Mouse (Mus musculus): ENCODE data around the gene Samm50.

The Samm50 gene

DNA sequence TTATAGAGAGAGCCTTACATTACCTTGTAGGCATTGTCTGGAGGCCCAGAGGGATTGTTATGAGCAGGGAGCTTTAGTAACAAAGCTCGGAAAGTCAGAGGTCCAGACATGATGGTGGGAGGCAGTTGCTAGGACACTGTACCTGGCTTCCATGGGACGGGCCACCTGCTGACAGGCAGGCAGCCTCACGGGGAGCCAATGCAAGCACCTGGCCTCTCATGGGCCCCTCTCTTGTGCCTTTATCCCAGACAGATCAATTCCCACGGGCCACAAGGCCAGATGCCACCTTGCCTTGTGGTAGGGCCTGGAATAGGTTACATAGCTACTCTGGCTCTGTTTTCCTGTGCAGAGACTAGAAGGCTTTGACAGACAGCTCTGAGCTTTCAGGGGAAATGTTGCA is 19.5 kb downstream of the Samm50 start:
- no peak for DNase-seq (ENCODE audit: low spot score in 2 of 2)

- peak; percentile 92 to 97 for DNase-seq (ENCODE audit: low spot score in 2 of 2)
Measured at GRCm38 (mm10) chr15:84212031-84212755, 20.2 kb downstream of the Samm50 start.

GRCm38 (mm10) chr15:84212756-84213105 is 20.7 kb downstream of the Samm50 start:
- DNase-seq (ENCODE audit: low spot score in 2 of 2) = no peak

- DNase-seq (ENCODE audit: low spot score in 2 of 2) = no peak
Measured at GRCm38 (mm10) chr15:84213162-84213739, 21.2 kb downstream of the Samm50 start.

DNA sequence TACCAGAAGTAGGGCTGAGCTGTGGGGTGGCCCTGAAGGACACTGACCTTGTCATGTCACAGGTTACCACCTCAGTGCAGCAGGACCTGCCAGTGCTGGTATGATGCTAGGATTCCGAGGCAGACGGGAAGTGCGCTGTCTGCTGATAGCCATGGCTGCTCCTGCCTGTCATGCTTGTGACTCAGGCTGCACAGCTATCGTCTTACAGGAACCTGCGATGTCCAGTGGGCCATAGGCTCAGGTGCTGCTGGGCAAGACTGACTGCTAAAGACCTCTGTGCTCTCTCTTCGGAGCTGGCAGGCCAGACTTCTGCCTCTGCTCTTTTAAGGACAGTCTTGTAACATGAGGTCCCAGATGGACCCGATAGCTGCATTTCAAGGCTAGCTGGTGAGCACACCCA is 22.4 kb downstream of the Samm50 start:
- no peak for DNase-seq (ENCODE audit: low spot score in 2 of 2)

GRCm38 (mm10) chr15:84215273-84215672 is 23.2 kb downstream of the Samm50 start:
- no peak for DNase-seq (ENCODE audit: low spot score in 2 of 2)

DNA sequence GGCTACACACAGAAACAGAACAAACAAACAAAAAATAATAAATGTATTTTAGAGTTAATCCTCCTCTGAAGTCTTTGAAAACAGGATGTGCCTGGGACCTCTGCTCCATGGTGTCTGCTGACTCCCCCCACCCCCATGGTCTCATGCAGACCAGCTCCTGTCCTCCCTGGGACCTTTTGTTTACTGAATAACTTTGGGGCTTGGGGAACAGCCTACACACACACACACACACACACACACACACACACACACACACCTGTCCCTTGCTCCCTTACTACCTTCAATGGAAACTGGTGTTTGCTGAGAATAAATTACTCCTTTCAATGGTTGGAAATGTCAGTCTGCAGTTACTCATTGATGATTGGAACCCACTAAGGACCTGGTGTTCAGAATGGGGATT is 24.0 kb downstream of the Samm50 start:
- no peak for DNase-seq (ENCODE audit: low spot score in 2 of 2)

DNA sequence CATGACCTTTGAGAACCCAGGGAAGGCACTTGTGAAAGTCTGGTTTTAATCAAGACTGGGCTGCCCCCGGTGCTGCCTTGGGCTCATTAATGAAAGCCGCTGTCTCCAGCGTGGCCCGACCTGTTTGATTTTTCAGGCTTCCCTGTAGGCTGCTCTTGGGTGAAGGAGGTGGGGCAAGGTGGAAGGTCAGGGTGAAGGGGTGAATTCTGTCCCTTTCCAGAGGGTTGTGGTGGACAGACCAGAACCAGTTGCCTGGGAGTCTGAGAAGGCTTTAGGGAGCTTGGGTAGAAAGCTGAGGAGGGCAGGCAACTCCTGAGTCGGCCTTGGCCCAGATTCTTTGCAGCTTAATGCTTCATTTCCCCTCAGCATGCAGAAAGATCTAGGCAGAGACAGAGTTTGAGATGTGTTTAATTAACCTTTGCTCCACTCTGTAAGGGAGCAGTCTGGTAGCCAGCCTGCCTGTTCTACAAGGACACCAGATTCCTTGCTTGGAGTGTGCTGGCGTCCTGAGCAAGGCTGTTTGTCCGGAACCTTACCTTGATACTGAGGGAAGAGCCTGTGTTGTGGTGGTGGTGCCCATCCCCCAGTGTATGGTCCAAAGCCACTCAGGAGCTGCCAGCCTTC is 24.5 kb downstream of the Samm50 start:
- no peak for DNase-seq (ENCODE audit: low spot score in 2 of 2)

DNA sequence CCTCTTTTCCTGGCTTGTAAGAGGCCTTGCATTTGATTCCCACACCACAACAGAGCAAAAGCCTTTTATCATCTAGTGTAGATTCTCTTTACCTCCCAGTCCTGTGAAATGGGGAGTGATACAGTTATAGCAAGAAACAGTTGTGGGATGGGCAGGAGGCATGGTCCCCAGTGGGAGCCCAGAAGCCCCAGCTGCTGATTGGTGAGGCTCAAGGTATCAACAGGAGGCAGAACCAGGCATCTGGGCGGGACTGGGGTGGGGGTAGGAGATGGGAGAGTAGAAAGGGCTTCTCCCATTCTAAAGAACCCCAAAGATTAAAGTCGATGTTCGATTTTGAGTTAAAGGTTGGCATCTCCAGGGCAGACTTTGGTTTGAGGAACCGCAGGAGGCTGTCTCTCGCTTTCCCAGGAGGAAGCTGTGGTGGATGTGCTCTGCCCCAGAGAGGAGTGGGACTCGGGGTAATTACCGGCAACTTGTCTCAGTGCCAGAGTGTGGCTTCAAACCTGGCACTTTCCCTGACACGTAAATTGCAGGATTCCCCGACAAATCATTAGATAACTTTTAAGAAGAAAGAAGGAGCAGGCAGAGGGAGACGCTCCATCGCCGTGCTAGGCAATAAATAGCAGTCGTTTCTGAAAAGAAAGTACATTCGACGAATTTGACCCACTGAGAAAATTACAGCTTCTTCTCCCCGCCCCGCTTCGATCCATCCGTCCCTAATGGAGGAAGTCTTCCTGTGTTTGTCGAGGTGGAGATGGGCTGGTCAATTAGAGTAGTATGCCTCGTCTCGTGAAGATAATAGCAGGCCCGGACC is 26.1 kb downstream of the Samm50 start:
- DNase-seq (ENCODE audit: low spot score in 2 of 2) = no peak

DNA sequence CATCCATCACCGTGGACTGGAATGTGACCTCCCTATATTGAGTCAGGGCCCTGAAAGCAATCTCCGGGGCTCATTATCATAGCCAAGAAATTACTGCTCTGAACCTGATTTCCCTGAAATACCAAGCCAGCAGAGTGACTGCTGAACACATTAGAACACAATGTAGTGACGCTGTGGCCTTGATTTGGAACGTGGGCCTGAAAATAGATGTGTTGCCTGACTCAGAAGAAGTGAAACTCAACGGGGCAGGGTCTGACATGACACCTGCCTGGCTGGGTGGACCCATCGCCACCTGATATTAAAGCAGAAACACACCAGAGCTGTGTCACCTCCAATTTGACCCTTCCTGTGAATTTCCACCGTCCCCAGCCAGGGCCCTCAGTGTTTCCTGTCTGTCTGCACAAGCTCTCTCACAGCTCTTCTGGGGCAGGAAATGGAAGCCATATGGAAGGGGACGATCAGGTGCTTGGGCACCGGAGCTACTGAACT is 26.8 kb downstream of the Samm50 start:
- no peak for DNase-seq (ENCODE audit: low spot score in 2 of 2)

DNA sequence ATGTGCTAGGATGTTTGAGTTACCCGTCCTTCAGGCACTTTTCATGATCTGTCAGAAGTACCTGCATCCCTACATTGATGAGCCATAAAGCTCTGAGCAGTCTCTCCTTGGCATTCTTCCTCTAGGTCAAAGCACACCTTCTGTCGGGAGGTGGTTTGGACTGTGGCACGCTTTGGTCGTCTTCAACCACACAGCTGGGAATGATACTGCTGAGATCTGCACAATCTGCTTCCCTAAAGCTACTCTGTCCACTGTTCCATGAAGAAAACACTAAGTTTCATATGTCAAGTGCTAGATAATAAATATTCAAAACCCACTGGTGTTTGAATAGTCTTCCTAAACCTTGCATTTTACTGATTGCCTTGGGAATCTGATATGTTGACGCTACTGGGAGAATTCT is 29.5 kb downstream of the Samm50 start:
- DNase-seq (ENCODE audit: low spot score in 2 of 2) = no peak

DNA sequence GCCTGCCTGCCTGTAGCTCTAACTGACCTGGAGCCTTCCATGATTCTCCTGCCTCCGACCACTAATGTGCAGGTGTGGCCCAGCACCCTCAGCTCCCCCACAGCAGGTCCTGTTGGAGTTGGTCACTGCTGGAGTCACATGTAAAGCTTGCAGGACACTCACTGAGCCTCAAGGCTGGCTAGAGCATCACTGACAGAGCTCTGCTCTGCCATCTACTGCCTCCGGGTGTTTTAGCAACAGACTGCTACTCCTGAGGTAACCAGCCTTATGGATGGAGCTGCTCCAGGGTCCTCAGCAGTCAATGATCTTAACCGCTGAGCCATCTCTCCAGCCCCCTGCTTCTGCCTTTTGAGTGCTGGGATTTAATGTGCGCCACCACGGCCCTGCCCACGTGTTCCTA is 31.4 kb downstream of the Samm50 start:
- DNase-seq (ENCODE audit: low spot score in 2 of 2) = no peak

GRCm38 (mm10) chr15:84224779-84225178 is 32.7 kb downstream of the Samm50 start:
- DNase-seq (ENCODE audit: low spot score in 2 of 2) = no peak

- DNase-seq (ENCODE audit: low spot score in 2 of 2) = no peak
Measured at GRCm38 (mm10) chr15:84226918-84227317, 34.9 kb downstream of the Samm50 start.

- no peak for DNase-seq (ENCODE audit: low spot score in 2 of 2)
Measured at GRCm38 (mm10) chr15:84230661-84231060, 38.6 kb downstream of the Samm50 start.

- DNase-seq (ENCODE audit: low spot score in 2 of 2) = peak in 1 of 2 experiments; percentile 44
Measured at GRCm38 (mm10) chr15:84231113-84231712, 39.2 kb downstream of the Samm50 start.

GRCm38 (mm10) chr15:84231721-84232561 is 39.9 kb downstream of the Samm50 start, which contains the start of gene Parvb:
Gene Parvb, plus strand, starts transcription at chr15:84232043.
- DNase-seq (ENCODE audit: low spot score in 2 of 2) = peak in 1 of 2 experiments; percentile 40

DNA sequence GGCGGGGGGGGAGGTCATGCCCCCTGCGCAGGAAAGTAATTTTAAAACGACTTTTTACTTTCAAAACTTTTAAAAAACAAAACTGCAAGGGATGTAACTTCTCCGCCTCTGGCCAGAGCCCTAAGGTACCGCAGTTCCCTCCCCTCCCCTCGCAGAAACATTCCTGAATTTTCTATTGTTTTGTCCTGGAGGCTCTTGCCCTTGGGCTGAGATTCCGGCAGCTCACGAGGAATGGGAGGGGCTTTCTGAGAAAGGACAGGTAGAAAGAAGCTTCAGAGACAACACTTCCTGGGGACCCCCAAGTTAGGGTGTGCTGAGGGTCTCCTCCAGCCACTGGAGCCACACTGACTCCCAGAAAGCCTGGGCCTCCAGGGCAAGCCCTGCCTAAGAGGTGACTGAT is 40.6 kb downstream of the Samm50 start:
- no peak for DNase-seq (ENCODE audit: low spot score in 2 of 2)

DNA sequence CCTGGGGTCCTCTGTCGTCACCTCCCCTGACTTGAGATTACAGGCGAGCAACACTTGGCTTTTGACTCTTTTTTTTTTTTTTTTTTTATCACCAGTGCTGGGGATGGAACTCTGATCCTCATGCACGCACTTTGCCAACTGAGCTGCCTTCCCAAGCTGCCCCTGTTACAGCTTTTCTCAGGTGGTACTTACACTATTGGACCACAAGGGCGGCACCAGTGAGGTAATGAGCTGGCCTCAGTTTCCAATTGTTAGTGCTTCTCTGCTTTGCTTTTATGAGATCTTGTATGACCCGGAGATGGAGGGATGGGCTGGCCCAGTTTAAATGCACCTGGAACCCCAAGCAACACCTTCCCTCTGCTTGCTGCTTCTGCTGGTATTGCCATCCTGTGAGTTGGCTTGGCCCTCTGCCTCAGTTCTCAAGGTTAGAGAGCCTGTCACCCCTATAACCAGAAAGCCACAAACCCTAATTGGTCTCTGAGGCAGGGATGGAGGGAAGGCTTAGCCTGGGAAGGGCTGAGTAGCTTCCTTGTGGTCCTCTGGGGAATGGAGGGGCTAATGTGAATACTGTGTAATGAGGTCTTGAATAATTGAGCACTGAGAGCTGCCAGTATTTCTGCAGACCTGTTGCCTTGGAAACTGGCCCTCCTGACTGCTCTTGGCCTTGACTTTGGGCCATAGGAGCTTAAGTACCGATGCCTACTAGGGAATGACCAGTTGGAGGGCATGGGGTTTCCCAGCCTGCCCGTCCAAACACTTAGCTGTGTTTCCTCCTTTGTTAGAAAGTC is 42.9 kb downstream of the Samm50 start:
- no peak for DNase-seq (ENCODE audit: low spot score in 2 of 2)

DNA sequence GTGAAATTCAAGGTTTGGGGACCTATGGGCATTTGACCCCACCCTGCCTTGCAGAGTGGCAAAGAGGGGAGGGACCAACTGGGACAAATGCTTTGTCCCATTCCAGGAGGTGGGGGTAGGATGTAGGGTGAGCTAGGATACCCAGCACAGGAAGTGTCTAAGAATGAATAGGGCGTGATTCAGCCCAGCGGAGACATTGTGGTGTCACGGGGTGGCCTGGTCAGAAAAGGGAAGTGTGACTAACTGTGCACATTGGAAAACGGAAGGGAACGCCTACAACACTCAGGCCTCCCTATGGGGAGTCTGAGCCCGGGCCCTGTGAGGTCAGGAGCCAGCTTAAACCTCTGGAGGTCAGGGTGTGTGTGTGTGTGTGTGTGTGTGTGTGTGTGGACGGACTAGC is 43.6 kb downstream of the Samm50 start:
- DNase-seq (ENCODE audit: low spot score in 2 of 2) = no peak

Measured in cerebellum, postnatal 4 days (tissue).